Mouse (Mus musculus): ENCODE data around the gene Pgam5. TPM values are rescaled to one million over a fixed set of nuclear protein-coding genes. Genes with fewer than 3 reads are reported as not detected.
A peak's percentile ranks its signal among the peaks of the same experiment; 100 is the strongest.

The Pgam5 gene
- 50.2 and 55.4 TPM in 2 replicates for polyA plus RNA-seq (2015; fragmentation: Nextera tagmentation; extraction: Ambion mirVana)

GRCm38 (mm10) chr5:110269141-110270101 lies at the start of gene Pgam5:
Pgam5 (minus strand) TSS chr5:110269913.
- no peaks in the 10 kb centered on the region for H3K9me3 ChIP-seq
- peak within 1 kb of the TSS; percentile 74 for H3K4me3 ChIP-seq (replicated peaks)
- H3K27me3 ChIP-seq (replicated peaks): no peaks in the 10 kb centered on the region
- peak; percentile 85 for ATAC-seq (ENCODE audit: insufficient read depth, low FRiP score, low read depth)
- no peak within 1 kb of the TSS for H3K27ac ChIP-seq
- peaks cover 8% of the 10 kb centered on the region for H3K4me1 ChIP-seq
- WGBS: under 1% methylated on average over 66 of the region's 66 CpGs
- peaks cover 22% of the 10 kb centered on the region for H3K36me3 ChIP-seq
- H3K4me2 ChIP-seq: peak within 1 kb of the TSS; percentile 80
- H3K9ac ChIP-seq: peak within 1 kb of the TSS; percentile 49

DNA sequence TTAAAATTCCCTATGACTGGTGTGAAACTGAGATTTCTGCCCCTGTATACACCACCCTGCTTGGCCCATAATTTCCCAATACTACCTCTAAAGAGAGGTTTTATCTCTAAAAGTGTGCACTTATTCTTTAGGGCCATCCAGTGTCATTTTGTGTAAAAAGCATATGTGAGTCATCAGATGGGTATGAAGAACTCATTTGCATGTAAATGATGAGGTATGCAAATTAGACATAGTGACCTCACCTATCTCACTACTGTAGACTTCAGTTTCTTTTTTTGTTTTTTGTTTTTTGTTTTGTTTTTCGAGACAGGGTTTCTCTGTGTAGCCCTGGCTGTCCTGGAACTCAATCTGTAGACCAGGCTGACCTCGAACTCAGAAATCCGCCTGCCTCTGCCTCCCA lies 43.4 kb upstream of the Pgam5 start:
- peaks cover 27% of the 10 kb centered on the region for H3K36me3 ChIP-seq
- no peaks in the 10 kb centered on the region for H3K4me1 ChIP-seq
- no peak overlapping the region for H3K4me3 ChIP-seq (replicated peaks)
- no peak overlapping the region for H3K27ac ChIP-seq
- 95% methylated on average over 3 of the region's 3 CpGs for WGBS
- H3K4me2 ChIP-seq: no peak overlapping the region
- no peaks in the 10 kb centered on the region for H3K9me3 ChIP-seq
- no peaks in the 10 kb centered on the region for H3K27me3 ChIP-seq (replicated peaks)
- ATAC-seq (ENCODE audit: insufficient read depth, low FRiP score, low read depth): no peak
- H3K9ac ChIP-seq: no peak overlapping the region

DNA sequence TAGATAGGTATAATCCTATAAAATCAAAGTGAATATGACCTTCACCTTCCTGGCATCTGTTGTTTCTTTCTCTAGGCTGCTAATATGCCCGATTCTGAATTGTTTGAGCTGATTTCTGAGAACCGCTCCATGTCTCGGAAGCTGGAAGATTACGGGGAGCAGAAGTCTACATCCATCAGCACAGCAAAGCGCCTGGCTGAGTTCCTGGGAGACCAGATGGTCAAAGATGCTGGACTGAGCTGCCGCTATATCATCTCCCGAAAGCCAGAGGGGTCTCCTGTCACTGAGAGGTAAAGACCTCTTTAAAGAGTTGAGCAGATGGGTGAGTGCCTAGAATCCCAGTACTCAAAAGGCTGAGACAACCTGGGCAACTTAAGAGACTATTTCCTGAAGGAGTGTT lies 39.1 kb upstream of the Pgam5 start:
- 91% methylated on average over 7 of the region's 7 CpGs for WGBS
- no peak overlapping the region for H3K27ac ChIP-seq
- peaks cover 28% of the 10 kb centered on the region for H3K36me3 ChIP-seq

DNA sequence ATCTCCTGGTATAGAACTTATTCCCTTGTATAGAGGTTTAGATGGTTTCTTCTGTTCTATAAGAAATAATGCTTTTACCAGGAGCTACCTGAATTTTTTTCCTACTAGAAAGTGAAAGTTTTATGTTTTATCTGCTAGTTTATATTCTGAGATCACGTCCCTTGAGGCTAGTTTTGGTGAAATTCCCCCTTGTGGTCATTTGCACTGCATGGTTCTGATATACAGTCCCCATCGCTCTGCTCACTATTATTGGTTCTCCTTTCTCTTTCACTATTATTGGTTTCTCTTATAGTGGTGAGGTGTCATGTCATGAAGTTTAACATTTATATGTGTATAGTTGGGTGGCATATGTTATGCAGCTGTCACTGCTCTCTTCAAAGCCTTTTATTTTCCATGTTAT lies 30.9 kb upstream of the Pgam5 start:
- Histone ChIP-seq H3K9ac (no peak overlapping the region), H3K4me3 (replicated peaks) (no peak overlapping the region), H3K27me3 (replicated peaks) (no peaks in the 10 kb centered on the region), H3K4me2 (no peak overlapping the region), H3K27ac (no peak overlapping the region), H3K9me3 (no peaks in the 10 kb centered on the region), H3K36me3 (peaks cover 42% of the 10 kb centered on the region), H3K4me1 (no peaks in the 10 kb centered on the region)
- no peak for ATAC-seq (ENCODE audit: insufficient read depth, low FRiP score, low read depth)
- 86% methylated on average over 2 of the region's 2 CpGs for WGBS

More for the DNA sequence above, 39.1 kb upstream of the Pgam5 start:
- H3K9ac ChIP-seq: no peak overlapping the region
- no peaks in the 10 kb centered on the region for H3K9me3 ChIP-seq
- no peaks in the 10 kb centered on the region for H3K4me1 ChIP-seq
- no peaks in the 10 kb centered on the region for H3K27me3 ChIP-seq (replicated peaks)
- H3K4me3 ChIP-seq (replicated peaks): no peak overlapping the region
- no peak overlapping the region for H3K4me2 ChIP-seq
- ATAC-seq (ENCODE audit: insufficient read depth, low FRiP score, low read depth): no peak

DNA sequence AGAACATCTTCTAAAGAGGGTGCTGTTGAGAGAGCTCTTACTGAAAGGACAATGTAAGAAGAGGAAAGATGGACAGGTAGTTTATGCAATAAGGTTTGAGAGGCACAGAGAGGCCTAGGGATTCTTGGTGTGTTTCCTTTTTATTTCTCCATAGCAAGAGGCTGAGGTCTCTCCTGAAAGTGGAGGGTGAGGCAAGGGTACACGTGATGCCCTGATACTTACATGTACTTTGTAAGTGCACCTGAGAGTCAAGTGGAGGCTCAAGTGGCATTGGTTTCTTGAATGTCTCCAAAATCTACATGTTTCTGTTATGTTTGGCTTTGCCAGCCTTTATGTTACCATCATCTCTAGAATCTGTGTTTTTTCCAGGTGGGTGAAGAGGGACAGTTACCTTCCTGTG lies 26.9 kb upstream of the Pgam5 start:
- no peak for ATAC-seq (ENCODE audit: insufficient read depth, low FRiP score, low read depth)
- WGBS: 92% methylated on average over 1 of the region's 1 CpGs

DNA sequence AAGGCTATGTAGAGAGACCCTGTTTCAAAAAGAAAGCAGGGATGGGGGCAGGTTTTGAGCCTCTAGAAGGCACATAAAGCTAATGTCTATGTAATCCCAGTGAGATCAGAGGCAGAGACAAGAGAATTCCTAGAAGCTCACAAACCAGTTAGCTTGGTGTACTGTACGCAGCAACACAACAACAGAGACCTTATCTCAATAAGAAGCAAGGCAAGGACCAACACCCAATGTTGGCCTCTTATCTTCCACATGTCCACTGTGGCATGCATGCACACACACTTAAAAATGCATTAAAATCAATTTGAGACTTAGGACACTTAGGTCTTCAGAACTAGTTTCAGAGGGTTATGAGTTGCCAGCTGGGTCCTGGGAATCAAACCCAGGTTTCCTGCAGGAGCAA lies 21.9 kb upstream of the Pgam5 start:
- H3K4me1 ChIP-seq: peaks cover 2% of the 10 kb centered on the region; the same call in 1 of the 2 replicates
- H3K9me3 ChIP-seq: no peaks in the 10 kb centered on the region
- 88% methylated on average over 1 of the region's 1 CpGs for WGBS
- H3K36me3 ChIP-seq: peaks cover 18% of the 10 kb centered on the region
- no peak overlapping the region for H3K9ac ChIP-seq
- no peak overlapping the region for H3K4me2 ChIP-seq
- H3K27ac ChIP-seq: no peak overlapping the region
- no peak for ATAC-seq (ENCODE audit: insufficient read depth, low FRiP score, low read depth)
- no peak overlapping the region for H3K4me3 ChIP-seq (replicated peaks)
- no peaks in the 10 kb centered on the region for H3K27me3 ChIP-seq (replicated peaks)

More for the DNA sequence above, 26.9 kb upstream of the Pgam5 start:
- H3K9ac ChIP-seq: no peak overlapping the region
- H3K4me2 ChIP-seq: no peak overlapping the region
- no peaks in the 10 kb centered on the region for H3K27me3 ChIP-seq (replicated peaks)
- H3K27ac ChIP-seq: no peak overlapping the region
- H3K9me3 ChIP-seq: no peaks in the 10 kb centered on the region
- peaks cover 39% of the 10 kb centered on the region for H3K36me3 ChIP-seq
- H3K4me3 ChIP-seq (replicated peaks): no peak overlapping the region
- H3K4me1 ChIP-seq: no peaks in the 10 kb centered on the region

GRCm38 (mm10) chr5:110287084-110287475 lies 17.4 kb upstream of the Pgam5 start:
- no peak overlapping the region for H3K27ac ChIP-seq
- H3K9ac ChIP-seq: no peak overlapping the region
- H3K9me3 ChIP-seq: no peaks in the 10 kb centered on the region
- no peaks in the 10 kb centered on the region for H3K36me3 ChIP-seq
- peak overlapping the region; percentile 81 for H3K4me3 ChIP-seq (replicated peaks)
- H3K4me2 ChIP-seq: peak overlapping the region; percentile 98
- WGBS: 64% methylated on average over 2 of the region's 2 CpGs
- ATAC-seq (ENCODE audit: insufficient read depth, low FRiP score, low read depth): no peak
- peaks cover 6% of the 10 kb centered on the region; the same call in 1 of the 2 replicates for H3K4me1 ChIP-seq
- H3K27me3 ChIP-seq (replicated peaks): no peaks in the 10 kb centered on the region

DNA sequence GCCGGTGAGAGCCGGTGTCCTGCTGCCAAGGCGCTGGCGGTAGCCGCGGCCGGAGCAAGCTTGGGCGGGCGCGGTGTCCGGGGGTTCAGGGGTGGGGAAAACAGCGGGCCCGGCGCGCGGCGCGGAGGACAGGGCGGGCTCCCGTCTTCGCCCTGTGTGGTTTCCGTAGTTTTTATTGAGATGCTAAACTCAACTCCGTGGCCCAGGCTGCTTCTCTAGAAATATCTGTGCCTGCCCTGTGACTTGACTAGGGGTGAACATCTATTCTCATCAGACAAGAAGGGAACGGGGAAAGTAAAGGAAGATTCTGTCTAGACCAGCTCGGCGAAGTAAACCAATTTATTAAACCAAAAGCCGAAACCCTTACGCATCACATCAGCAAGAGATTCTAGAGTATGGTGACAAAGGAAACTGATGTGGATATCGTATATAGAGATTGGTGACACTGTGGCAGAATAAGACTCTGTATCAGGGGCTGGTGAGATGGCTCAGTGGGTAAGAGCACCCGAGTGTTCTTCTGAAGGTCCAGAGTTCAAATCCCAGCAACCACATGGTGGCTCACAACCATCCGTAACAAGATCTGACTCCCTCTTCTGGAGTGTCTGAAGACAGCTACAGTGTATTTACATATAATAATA lies 16.9 kb upstream of the Pgam5 start:
- H3K4me1 ChIP-seq: peaks cover 6% of the 10 kb centered on the region; the same call in 1 of the 2 replicates
- H3K27me3 ChIP-seq (replicated peaks): no peaks in the 10 kb centered on the region
- ATAC-seq (ENCODE audit: insufficient read depth, low FRiP score, low read depth): peak; percentile 72
- peak overlapping the region; percentile 98 for H3K4me2 ChIP-seq
- H3K27ac ChIP-seq: peak overlapping the region; percentile 69; the same call in 1 of the 2 replicates
- H3K9me3 ChIP-seq: no peaks in the 10 kb centered on the region
- 2% methylated on average over 31 of the region's 31 CpGs for WGBS
- peak overlapping the region; percentile 96 for H3K9ac ChIP-seq
- no peaks in the 10 kb centered on the region for H3K36me3 ChIP-seq
- peak overlapping the region; percentile 81 for H3K4me3 ChIP-seq (replicated peaks)

DNA sequence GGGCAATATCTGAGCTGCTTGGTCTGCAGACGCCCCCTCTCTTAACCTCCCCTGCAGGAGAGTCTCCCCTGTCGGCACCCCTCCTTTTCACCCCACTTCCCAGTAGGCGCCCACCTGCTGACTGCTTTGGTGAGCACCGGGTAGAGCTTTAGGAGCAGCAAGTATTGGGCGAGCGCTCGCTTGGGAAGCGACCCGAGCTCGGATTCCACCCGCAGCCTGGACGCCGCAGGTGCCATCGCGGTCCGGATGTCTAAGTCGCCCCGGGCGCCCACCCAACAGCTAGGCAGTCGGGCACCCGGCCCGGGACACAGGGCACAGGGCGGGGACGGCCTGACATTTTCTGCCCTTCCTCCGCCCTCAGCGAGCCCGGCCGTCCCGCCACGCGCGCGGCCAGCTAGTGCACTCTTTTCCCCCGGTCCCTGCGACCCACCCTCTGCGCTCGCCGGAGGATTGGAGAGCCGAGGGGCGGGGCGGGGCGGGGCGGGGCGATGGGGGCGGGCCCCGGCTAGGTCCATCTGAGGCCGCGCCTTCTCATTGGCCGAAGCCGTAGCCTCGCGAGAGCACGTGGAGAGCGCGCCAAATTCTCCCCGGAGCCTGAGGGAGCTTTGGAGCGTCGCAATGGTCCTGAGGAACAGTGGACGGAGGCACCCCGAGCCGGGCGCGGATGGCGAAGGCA lies 16.2 kb upstream of the Pgam5 start, which contains the start of the genes Pxmp2 and Pole:
TSS of gene Pxmp2 (minus strand) at position 417 of the 676 bp plus-strand sequence.
TSS of gene Pole (plus strand) at position 537 of the 676 bp plus-strand sequence.
- Histone ChIP-seq H3K27me3 (replicated peaks) (no peaks in the 10 kb centered on the region), H3K9ac (peak within 1 kb of the TSS; percentile 96), H3K4me2 (peak within 1 kb of the TSS; percentile 98), H3K4me3 (replicated peaks) (peak within 1 kb of the TSS; percentile 81), H3K9me3 (no peaks in the 10 kb centered on the region), H3K36me3 (no peaks in the 10 kb centered on the region), H3K4me1 (peaks cover 6% of the 10 kb centered on the region; the same call in 1 of the 2 replicates), H3K27ac (peak within 1 kb of the TSS; percentile 69; the same call in 1 of the 2 replicates)
- WGBS: under 1% methylated on average over 58 of the region's 64 CpGs
- peak; percentile 100 for ATAC-seq (ENCODE audit: insufficient read depth, low FRiP score, low read depth)

DNA sequence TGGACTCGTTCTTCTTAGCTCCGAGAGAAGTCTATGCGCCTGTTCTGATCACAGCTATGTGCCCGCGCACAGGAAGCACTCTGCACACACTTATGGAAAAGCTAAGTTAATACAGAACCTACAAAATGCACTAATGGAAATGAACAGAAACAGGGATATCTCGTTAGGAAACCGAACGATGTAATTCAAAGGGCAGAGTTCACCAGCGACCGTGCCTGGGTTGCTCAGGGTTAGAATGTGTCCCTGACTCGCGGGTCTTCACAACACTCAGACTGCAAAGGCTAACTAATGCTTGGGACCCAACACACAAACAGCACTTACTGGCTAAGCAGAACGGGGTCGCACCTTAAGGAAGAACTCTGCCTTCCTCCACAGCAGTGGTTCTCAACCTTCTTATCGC lies 15.4 kb upstream of the Pgam5 start:
- Histone ChIP-seq H3K4me1 (peaks cover 6% of the 10 kb centered on the region; the same call in 1 of the 2 replicates), H3K27me3 (replicated peaks) (no peaks in the 10 kb centered on the region), H3K4me2 (peak overlapping the region; percentile 98), H3K9ac (no peak overlapping the region), H3K36me3 (no peaks in the 10 kb centered on the region), H3K27ac (no peak overlapping the region), H3K9me3 (no peaks in the 10 kb centered on the region), H3K4me3 (replicated peaks) (peak overlapping the region; percentile 81)
- 3% methylated on average over 15 of the region's 15 CpGs for WGBS
- no peak for ATAC-seq (ENCODE audit: insufficient read depth, low FRiP score, low read depth)

GRCm38 (mm10) chr5:110284536-110284935 lies 14.8 kb upstream of the Pgam5 start:
- H3K9me3 ChIP-seq: no peaks in the 10 kb centered on the region
- no peaks in the 10 kb centered on the region for H3K36me3 ChIP-seq
- peaks cover 6% of the 10 kb centered on the region; the same call in 1 of the 2 replicates for H3K4me1 ChIP-seq
- H3K4me3 ChIP-seq (replicated peaks): peak overlapping the region; percentile 81; the same call in 1 of the 2 replicates
- H3K4me2 ChIP-seq: peak overlapping the region; percentile 98
- no peak for ATAC-seq (ENCODE audit: insufficient read depth, low FRiP score, low read depth)
- WGBS: 11% methylated on average over 4 of the region's 4 CpGs
- H3K27ac ChIP-seq: no peak overlapping the region
- no peaks in the 10 kb centered on the region for H3K27me3 ChIP-seq (replicated peaks)
- H3K9ac ChIP-seq: no peak overlapping the region

Measured in stomach, embryonic 15.5 days (tissue).